Mouse (Mus musculus): ENCODE measurements at regions not wholly inside any gene's neighbourhood (a gene's known extent, or its start where the extent isn't known, plus 50 kb on each side); places are given as distances from the start of the nearest gene placed in this dataset.
"Not testable (repeated sequence)": the region's sequence is repeated elsewhere in the genome, so short reads cannot be mapped to it uniquely, and the experiment has no call there.

DNA sequence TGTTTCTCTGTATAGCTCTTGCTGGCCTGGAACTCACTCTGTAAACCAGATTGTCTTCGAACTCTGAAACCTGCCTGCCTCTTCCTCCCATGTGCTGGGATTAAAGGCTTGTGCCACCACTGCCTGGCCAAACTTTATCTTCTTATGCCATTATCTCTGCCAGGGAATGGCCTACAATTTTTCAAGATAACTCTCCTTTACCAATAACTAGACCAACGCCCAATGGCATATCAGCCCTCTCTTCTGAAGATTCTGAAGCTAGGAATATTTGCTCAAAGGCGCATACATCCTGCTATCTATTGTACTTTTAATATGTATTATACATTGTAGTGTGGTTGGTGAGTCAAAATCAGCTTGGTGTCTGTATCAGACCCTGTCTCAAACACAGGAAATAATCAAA lies 235.4 kb upstream of the Cts3 start:
- intact Hi-C loops (cut with DNase I); DNase-seq: not testable (repeated sequence)

DNA sequence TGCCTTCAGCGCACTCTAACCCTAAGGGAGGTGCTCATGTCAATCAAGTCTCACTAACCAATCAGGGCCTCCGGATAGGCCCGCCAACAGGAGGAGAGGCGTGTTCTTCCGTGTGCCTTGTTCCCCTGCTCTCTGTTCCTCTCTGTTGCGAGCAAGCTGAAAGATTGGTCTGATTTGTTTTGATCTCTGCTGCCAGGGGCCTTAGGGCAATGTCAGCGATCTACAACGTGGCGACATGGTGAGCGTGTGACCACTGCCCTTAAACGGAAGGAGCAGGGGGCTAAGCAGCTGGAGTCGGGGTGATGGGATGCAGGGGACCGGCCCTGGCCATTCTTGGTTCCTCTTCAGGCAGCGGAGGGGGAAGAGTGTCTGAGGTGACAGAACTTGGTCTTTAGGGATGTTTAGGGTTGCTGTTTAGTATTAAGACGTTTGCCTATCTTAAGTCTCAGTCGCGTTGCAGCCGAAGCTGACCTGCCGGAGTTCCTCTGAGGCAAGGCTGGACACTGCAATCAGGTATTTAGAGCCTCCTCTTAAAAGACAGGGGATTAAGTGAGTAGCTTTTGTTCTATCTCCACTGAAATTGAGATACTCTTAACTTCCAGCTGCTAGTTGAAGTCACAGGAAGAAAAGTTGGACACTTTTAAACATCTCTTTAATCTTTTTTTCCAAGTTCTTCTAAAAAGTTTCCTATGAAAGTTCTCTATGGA lies 234.4 kb upstream of the Cts3 start:
- intact Hi-C loops (cut with DNase I), result not testable (repeated sequence)
- DNase-seq, result peak; percentile 47 to 60

DNA sequence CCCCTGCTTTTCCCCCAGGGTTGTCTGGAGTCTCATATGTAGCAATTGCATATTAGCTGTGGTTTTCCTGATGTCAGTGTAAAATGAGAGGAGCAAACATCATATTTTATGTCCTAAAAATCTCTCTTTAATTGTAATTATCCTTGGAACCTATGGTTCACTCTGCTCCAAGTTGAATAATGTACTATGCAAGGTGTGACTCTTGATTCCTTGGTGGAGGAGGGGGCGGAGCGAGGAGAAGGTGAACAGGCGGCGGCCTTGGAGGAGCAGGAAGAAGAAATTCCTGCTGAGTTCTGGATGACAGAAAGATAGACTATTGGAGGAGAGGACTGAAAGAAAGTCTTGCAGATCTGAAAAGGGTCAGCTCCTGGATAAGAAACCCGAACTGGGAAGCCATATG lies 233.8 kb upstream of the Cts3 start:
- DNase-seq; intact Hi-C loops (cut with DNase I): not testable (repeated sequence)

DNA sequence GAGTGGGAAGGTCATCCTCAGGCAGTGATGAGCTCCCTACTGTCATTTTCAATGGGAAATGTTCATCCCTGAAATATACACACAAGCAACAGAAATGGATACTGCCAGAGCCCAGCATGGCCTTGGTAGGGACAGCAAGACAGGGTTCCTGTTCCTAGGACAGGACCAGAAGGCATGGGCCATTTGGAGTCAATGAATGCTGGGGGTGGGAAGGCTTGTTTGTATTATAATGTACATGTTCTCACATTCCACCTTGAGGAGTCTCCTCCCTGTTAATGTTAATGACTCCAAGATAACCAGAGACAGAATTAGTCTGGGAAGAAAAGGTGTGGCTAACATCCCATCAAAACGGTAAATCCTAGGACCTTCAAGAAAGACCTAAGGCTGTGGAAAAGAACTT lies 193.5 kb upstream of the Cts3 start:
- intact Hi-C loops (cut with DNase I); DNase-seq: not testable (repeated sequence)

Small RNAs in the stretch of these regions (microRNA-seq; reads per million reads assigned to microRNA genes)
- gene Gm23739, result 0 reads per million in 2 experiments

Measured in heart, postnatal 10 days (tissue).